Comparison of ENCODE assay signal across 9 mouse cellular contexts in the genomic region with DNA sequence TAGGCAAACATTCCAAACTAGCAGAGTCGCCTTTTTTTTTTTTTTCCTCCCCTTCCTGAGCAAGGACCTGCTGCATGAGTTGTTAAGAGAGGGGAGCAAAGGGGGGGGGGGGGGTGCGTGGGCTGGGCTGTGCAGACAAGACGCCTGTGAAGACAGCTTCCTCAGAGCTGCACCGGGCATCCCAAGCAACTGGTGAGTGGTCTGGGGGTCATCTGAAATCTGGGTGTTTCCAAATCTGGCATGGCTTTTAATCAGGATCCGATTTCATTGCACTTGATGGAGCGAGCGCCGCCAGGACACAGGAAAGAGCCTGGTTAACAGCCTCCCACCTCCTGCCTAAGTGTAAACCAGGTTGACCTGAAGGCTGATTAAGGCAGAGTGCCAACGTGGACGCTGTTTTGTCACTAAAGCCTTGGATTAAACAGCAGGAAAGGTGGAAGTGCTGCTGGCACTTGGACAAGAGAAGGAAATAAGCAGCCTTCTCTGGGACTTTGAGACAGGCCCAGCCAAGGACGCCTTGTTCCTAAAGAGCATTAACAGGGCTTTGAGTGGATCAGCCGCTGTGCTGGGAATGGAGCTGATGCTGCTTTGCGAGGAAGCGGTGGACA.
DNase-seq lines count a peak whose midpoint lies in the region; ATAC-seq and TF ChIP-seq lines count a peak whose summit lies in the region.
"Had no signal": no experiment of that assay in that cellular context is flagged by ENCODE, and none has a peak within 500 bp of the region (broad histone marks: within the 10 kb centered on the region; RNA-seq: fewer than 3 reads in every experiment).

No protein-coding gene starts in this region.

- H3K4me3 ChIP-seq in heart, embryonic 10.5 days = peak overlapping the region; percentile 42
- 0 out of 2 replicates have a peak overlapping the region, but pooled peaks have one; percentile 5 for H3K4me3 ChIP-seq in lung, embryonic 14.5 days (ENCODE audit: low read depth, low read length)

- peak overlapping the region; percentile 49 for H3K4me2 ChIP-seq in lung, embryonic 14.5 days

- H3K4me1 ChIP-seq in heart, embryonic 10.5 days = peaks cover 4% of the 10 kb centered on the region; the same call in 1 of the 2 replicates
- no peaks in the 10 kb centered on the region for H3K4me1 ChIP-seq in lung, embryonic 14.5 days (ENCODE audit: insufficient read depth)

- H3K27me3 ChIP-seq in heart, embryonic 10.5 days (ENCODE audit: insufficient read depth, poor library complexity, severe bottlenecking) = no peaks in the 10 kb centered on the region
- H3K27me3 ChIP-seq in lung, embryonic 14.5 days (ENCODE audit: insufficient read depth, low read length) = no peaks in the 10 kb centered on the region

- no peak overlapping the region for H3K27ac ChIP-seq in heart, embryonic 10.5 days
- no peak overlapping the region for H3K27ac ChIP-seq in lung, embryonic 14.5 days (ENCODE audit: low read depth)

- no peaks in the 10 kb centered on the region for H3K36me3 ChIP-seq in heart, embryonic 10.5 days
- no peaks in the 10 kb centered on the region for H3K36me3 ChIP-seq in lung, embryonic 14.5 days (ENCODE audit: insufficient read depth)

- 20% methylated on average over 14 of the region's 14 CpGs for WGBS in heart, embryonic 10.5 days
- 21% methylated on average over 13 of the region's 14 CpGs for WGBS in lung, embryonic 14.5 days

- no peak overlapping the region for H3K9ac ChIP-seq in lung, embryonic 14.5 days
- H3K9ac ChIP-seq: liver, postnatal 0 days had no signal

- peak; percentile 60; the same call in 1 of the 2 replicates for ATAC-seq in lung, embryonic 14.5 days (ENCODE audit: insufficient read depth)
- ATAC-seq: liver, postnatal 0 days had no signal

- intact Hi-C loops in gastrocnemius, postnatal 14 days (cut with DNase I; ENCODE audit: low total_unique reads) = no loop called here

- no peaks in the 10 kb centered on the region for H3K9me3 ChIP-seq in heart, embryonic 10.5 days
- H3K9me3 ChIP-seq in lung, embryonic 14.5 days (ENCODE audit: low read depth, low read length) = no peaks in the 10 kb centered on the region

- no peak for DNase-seq in heart, embryonic 10.5 days (ENCODE audit: low spot score)
- no peak for DNase-seq in heart, adult 11 months
- peak; percentile 22 for DNase-seq in lung, embryonic 14.5 days
- DNase-seq in lung, postnatal 25 days (ENCODE audit: low spot score) = no peak
- peak; percentile 3 for DNase-seq in gastrocnemius, postnatal 14 days
- peak; percentile 53 for DNase-seq in retina, postnatal 1 day
- DNase-seq in layer of hippocampus, postnatal 25 days (ENCODE audit: extremely low spot score in 1 of 2, low spot score in 1 of 2) = no peak
- no peak for DNase-seq in spleen, postnatal 36 days (ENCODE audit: low spot score in 2 of 2)
- DNase-seq: liver, postnatal 0 days had no signal

- no peak for TF ChIP-seq CTCF in lung, embryonic 14.5 days (IDR thresholded peaks at IDR 0.05; ENCODE audit: low read depth)

Comparison
In these comparisons a context has a peak if more than half of its experiments do, and no peak if none do; other contexts are left out.
1. DNase-seq: peak in lung, embryonic 14.5 days (single experiment), gastrocnemius, postnatal 14 days (single experiment) and retina, postnatal 1 day (single experiment); none in heart, embryonic 10.5 days (single experiment), heart, adult 11 months (single experiment), lung, postnatal 25 days (single experiment), layer of hippocampus, postnatal 25 days (0 of 2) and spleen, postnatal 36 days (0 of 2).